Mouse (Mus musculus) limb, embryonic 15.5 days (tissue): ENCODE data around the gene Casc1. TPM values are rescaled to one million over a fixed set of nuclear protein-coding genes. Genes with fewer than 3 reads are reported as not detected.

Source experiments
- ATAC-seq: fragments of 200-750 bp; cut with Nextera tagmentation; 2 replicates; pipeline ENCODE4 v1.8.0; 2017; ENCODE audit warnings: low read depth, moderate TSS enrichment; ENCODE audit not compliant: insufficient number of reproducible peaks, low FRiP score, low TSS enrichment
- H3K27ac ChIP-seq: fragments of 300-500 bp; sonication (generic); 2 replicates; pipeline ENCODE4 v1.5.1; 2015; ENCODE audit warnings: moderate library complexity, mild to moderate bottlenecking, inconsistent platforms
- H3K27me3 ChIP-seq: fragments of 300-500 bp; sonication (generic); 2 replicates; pipeline ENCODE4 v1.6.1; 2015; ENCODE audit warnings: inconsistent platforms
- H3K36me3 ChIP-seq: fragments of 300-500 bp; sonication (generic); 2 replicates; pipeline ENCODE4 v1.6.1; 2015; ENCODE audit warnings: inconsistent platforms
- H3K4me1 ChIP-seq: fragments of 300-500 bp; sonication (generic); 2 replicates; pipeline ENCODE4 v1.6.1; 2015; ENCODE audit warnings: inconsistent platforms
- H3K4me2 ChIP-seq: fragments of 300-500 bp; sonication (generic); 2 replicates; pipeline ENCODE4 v1.6.1; 2015; ENCODE audit warnings: mild to moderate bottlenecking, inconsistent platforms
- H3K4me3 ChIP-seq: fragments of 300-500 bp; sonication (generic); 2 replicates; pipeline ENCODE4 v1.5.1; 2015; ENCODE audit warnings: mild to moderate bottlenecking, inconsistent platforms
- H3K9ac ChIP-seq: fragments of 300-500 bp; sonication (generic); 2 replicates; pipeline ENCODE4 v1.6.1; 2015; ENCODE audit warnings: inconsistent platforms
- H3K9me3 ChIP-seq: fragments of 300-500 bp; sonication (generic); 2 replicates; pipeline ENCODE4 v1.6.1; 2016; ENCODE audit warnings: inconsistent platforms
- WGBS: fragments of 180-500 bp; shearing (Covaris S2); methylation state at CpG from one replicate; pipeline ENCODE4 v1.1.7; 2015; 5-methylcytosine and 5-hydroxymethylcytosine counted together
- polyA plus RNA-seq: library from polyadenylated mRNA; unstranded; fragments of >200 nt; fragmentation: Nextera tagmentation; extraction: Ambion mirVana; gene quantifications from 2 replicates; pipeline ENCODE4 v1.2.1, GENCODE M21; 2015

The Casc1 gene
- polyA plus RNA-seq, 1 experiment from 2014 or later = 0.41 TPM

DNA sequence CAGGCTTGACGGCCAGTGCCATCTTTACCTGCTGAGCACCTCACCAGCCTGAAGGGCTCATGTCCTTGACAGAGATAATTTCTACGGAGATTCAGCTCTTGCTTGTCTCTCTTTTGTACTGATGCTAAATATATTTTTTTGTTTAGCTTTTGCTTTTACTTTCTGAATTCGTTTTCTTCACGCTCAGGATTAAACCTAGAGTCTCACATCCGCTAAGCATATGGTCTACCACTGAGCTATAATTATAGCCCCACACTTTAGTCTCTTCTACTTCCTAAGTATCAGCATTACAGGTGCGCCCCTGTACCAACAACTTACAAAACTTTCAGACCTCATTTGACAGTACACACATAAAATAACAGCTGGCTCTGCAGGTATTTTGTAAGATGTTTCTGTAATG, 24.6 kb upstream of the Casc1 start:
- Histone ChIP-seq H3K27me3 (no peaks in the 10 kb centered on the region), H3K4me1 (no peaks in the 10 kb centered on the region), H3K4me3 (no peak overlapping the region), H3K4me2 (no peak overlapping the region), H3K36me3 (peaks cover 18% of the 10 kb centered on the region), H3K27ac (no peak overlapping the region), H3K9ac (no peak overlapping the region), H3K9me3 (no peaks in the 10 kb centered on the region)
- no peak for ATAC-seq
- 87% methylated on average over 6 of the region's 6 CpGs for WGBS

DNA sequence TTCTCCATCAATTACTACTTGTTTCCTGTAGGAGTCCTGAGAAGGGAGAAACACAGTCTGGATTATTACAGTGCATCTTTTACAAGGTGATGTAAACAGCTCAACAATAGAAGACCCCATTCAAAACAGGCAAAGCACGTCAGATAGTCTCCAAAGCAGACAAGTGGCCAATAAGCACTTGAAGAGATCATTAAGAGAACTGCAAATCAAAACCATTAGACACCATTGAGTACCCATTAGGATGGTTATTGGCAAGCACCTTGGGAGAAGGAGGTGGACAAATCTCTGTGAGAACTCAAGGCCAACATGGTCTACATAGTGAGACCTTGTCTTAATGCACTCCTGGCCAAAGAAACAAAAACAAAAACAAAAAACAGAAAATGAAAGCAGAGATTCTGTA, 23.6 kb upstream of the Casc1 start:
- no peak overlapping the region for H3K27ac ChIP-seq

DNA sequence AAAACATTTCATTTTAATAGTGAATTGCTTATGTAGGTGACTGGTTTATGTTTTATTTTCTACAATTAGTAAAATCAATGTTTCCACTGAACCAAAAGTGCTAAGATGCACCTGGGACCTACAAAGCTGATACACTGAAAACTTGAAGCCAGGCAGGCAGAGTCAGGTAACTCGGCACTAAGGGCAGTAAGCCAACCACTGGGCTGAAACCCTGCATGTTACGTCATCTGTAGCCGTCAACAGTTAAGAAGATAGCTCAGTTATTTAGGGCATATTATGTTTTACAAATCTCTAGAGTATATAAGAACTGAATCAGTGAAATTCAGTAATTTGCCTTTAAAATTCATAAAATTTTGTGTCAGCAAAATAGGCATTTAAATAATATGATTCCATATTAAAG, 15.5 kb upstream of the Casc1 start:
- Histone ChIP-seq H3K27me3 (no peaks in the 10 kb centered on the region), H3K9me3 (no peaks in the 10 kb centered on the region), H3K4me1 (no peaks in the 10 kb centered on the region), H3K9ac (no peak overlapping the region), H3K4me3 (no peak overlapping the region), H3K4me2 (no peak overlapping the region), H3K36me3 (peaks cover 11% of the 10 kb centered on the region), H3K27ac (no peak overlapping the region)
- 58% methylated on average over 3 of the region's 3 CpGs for WGBS
- ATAC-seq = no peak

More for the DNA sequence above, 23.6 kb upstream of the Casc1 start:
- no peak for ATAC-seq
- H3K4me1 ChIP-seq = no peaks in the 10 kb centered on the region
- H3K4me2 ChIP-seq = no peak overlapping the region
- H3K27me3 ChIP-seq = no peaks in the 10 kb centered on the region
- H3K4me3 ChIP-seq = no peak overlapping the region
- no peak overlapping the region for H3K9ac ChIP-seq
- 74% methylated on average over 1 of the region's 1 CpGs for WGBS
- H3K9me3 ChIP-seq = no peaks in the 10 kb centered on the region
- H3K36me3 ChIP-seq = peaks cover 12% of the 10 kb centered on the region

DNA sequence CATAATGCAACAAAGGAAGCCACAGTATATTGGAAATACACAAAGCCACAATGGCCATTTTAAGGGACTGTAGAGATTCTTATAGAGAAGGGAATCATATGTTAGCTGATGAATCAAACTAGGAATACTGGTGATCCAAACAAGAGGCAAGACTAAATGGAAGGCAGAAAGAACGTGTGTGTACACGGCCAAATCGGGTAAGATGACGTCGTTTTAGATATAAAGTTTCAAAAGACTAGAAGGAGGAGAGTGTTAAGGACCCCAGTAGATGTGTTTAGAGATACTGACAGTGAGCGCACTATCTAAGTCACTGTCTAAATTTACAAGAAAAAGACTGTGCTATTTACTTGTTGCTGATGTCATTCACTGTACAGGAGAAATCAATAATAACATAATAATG, 13.4 kb upstream of the Casc1 start:
- Histone ChIP-seq H3K4me2 (no peak overlapping the region), H3K27me3 (no peaks in the 10 kb centered on the region), H3K36me3 (peaks cover 6% of the 10 kb centered on the region; the same call in 1 of the 2 replicates), H3K9ac (no peak overlapping the region), H3K27ac (no peak overlapping the region), H3K9me3 (no peaks in the 10 kb centered on the region), H3K4me1 (no peaks in the 10 kb centered on the region), H3K4me3 (no peak overlapping the region)
- WGBS = 91% methylated on average over 6 of the region's 6 CpGs
- no peak for ATAC-seq

GRCm38 (mm10) chr6:145215826-145216225, 5.0 kb upstream of the Casc1 start:
- peaks cover 7% of the 10 kb centered on the region; the same call in 1 of the 2 replicates for H3K4me1 ChIP-seq
- H3K36me3 ChIP-seq = peaks cover 15% of the 10 kb centered on the region
- no peaks in the 10 kb centered on the region for H3K9me3 ChIP-seq
- no peak overlapping the region for H3K4me3 ChIP-seq
- H3K9ac ChIP-seq = no peak overlapping the region
- no peak overlapping the region for H3K27ac ChIP-seq
- no peaks in the 10 kb centered on the region for H3K27me3 ChIP-seq
- 91% methylated on average over 3 of the region's 3 CpGs for WGBS
- no peak for ATAC-seq
- no peak overlapping the region for H3K4me2 ChIP-seq

GRCm38 (mm10) chr6:145213916-145214315, 3.1 kb upstream of the Casc1 start:
- Histone ChIP-seq H3K27me3 (no peaks in the 10 kb centered on the region), H3K9ac (no peak overlapping the region), H3K4me3 (no peak overlapping the region), H3K9me3 (no peaks in the 10 kb centered on the region), H3K36me3 (peaks cover 11% of the 10 kb centered on the region), H3K4me2 (no peak overlapping the region), H3K27ac (no peak overlapping the region), H3K4me1 (peaks cover 13% of the 10 kb centered on the region)
- no peak for ATAC-seq
- WGBS = 86% methylated on average over 2 of the region's 2 CpGs

GRCm38 (mm10) chr6:145211376-145212305, 836 bp upstream of the Casc1 start:
- H3K9me3 ChIP-seq = no peaks in the 10 kb centered on the region
- peak overlapping the region; percentile 61 for H3K9ac ChIP-seq
- H3K36me3 ChIP-seq = peaks cover 5% of the 10 kb centered on the region; the same call in 1 of the 2 replicates
- peak overlapping the region; percentile 75 for H3K4me2 ChIP-seq
- 3% methylated on average over 21 of the region's 21 CpGs for WGBS
- peak overlapping the region; percentile 94 for H3K27ac ChIP-seq
- ATAC-seq = no peak
- H3K4me1 ChIP-seq = peaks cover 13% of the 10 kb centered on the region
- peak overlapping the region; percentile 64 for H3K4me3 ChIP-seq
- H3K27me3 ChIP-seq = no peaks in the 10 kb centered on the region

- 36% methylated on average over 8 of the region's 8 CpGs for WGBS
- Histone ChIP-seq H3K4me2 (peak overlapping the region; percentile 75), H3K9me3 (no peaks in the 10 kb centered on the region), H3K27me3 (no peaks in the 10 kb centered on the region), H3K36me3 (no peaks in the 10 kb centered on the region), H3K9ac (no peak overlapping the region; the same call in 1 of the 2 replicates), H3K4me3 (peak overlapping the region; percentile 64), H3K27ac (peak overlapping the region; percentile 71), H3K4me1 (peaks cover 13% of the 10 kb centered on the region)
- no peak for ATAC-seq
Observed at GRCm38 (mm10) chr6:145210056-145210680, 637 bp downstream of the Casc1 start.

- Histone ChIP-seq H3K9me3 (no peaks in the 10 kb centered on the region), H3K27ac (no peak overlapping the region), H3K27me3 (no peaks in the 10 kb centered on the region), H3K4me1 (peaks cover 2% of the 10 kb centered on the region; the same call in 1 of the 2 replicates), H3K36me3 (no peaks in the 10 kb centered on the region), H3K4me2 (no peak overlapping the region), H3K4me3 (no peak overlapping the region), H3K9ac (no peak overlapping the region)
- ATAC-seq = no peak
- 78% methylated on average over 10 of the region's 10 CpGs for WGBS
Observed at GRCm38 (mm10) chr6:145205142-145205541, 5.7 kb downstream of the Casc1 start.

DNA sequence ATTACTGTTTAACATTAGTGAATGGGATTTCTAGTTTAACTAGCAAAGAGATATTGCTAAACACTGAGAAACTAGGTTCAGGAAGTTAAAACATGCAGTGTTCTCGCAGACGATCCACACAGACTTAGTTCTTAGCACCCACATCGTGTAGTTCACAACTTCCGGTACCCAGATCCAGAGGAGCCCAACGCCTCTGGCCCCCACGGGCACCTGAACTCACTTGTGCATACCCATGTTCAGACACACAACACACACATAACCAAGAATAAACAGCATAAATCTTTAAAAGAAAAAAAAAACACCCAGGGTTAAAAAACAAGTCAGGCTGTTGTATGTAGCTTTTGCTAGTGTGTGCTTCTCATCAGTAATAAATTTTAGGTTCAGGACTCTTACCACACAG, 6.4 kb downstream of the Casc1 start:
- no peaks in the 10 kb centered on the region for H3K27me3 ChIP-seq
- no peak for ATAC-seq
- 74% methylated on average over 6 of the region's 6 CpGs for WGBS
- no peaks in the 10 kb centered on the region for H3K36me3 ChIP-seq
- no peak overlapping the region for H3K4me3 ChIP-seq
- H3K27ac ChIP-seq = no peak overlapping the region
- H3K9ac ChIP-seq = no peak overlapping the region
- no peak overlapping the region for H3K4me2 ChIP-seq
- H3K4me1 ChIP-seq = no peaks in the 10 kb centered on the region
- no peaks in the 10 kb centered on the region for H3K9me3 ChIP-seq

DNA sequence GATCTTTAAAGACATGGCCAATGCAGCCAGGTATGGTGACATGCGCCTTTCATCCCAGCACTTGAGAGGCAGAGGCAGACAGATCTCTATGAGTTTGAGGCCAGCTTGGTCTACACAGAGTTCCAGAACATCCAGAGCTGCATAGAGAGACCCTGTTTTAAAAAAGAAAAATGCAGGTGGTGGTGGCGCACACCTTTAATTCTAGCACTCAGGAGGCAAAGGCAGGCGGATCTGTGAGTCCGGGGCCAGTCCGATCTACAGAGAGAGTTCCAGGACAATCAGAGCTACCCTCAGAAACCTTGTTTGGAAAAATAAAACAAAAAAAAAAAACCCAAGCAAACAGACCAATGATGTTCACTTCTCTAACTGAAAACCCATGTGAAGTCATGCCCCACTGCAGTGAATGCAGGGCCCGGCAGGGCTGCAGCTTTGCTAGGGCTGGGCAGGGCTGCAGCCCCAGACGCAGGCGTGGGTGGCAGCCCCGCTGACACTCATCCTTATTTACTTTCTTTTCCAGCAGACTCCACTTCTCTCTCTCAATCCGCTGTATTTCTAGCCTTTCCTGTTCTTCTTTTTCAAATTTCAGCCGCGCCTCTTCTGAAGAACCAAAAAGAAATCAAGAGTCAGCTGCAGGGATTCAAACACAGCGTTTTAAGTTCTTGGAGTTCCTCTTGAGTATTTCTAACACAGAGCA, 8.2 kb downstream of the Casc1 start:
- ATAC-seq = no peak
- 78% methylated on average over 13 of the region's 13 CpGs for WGBS
- Histone ChIP-seq H3K27ac (no peak overlapping the region), H3K4me3 (no peak overlapping the region), H3K36me3 (no peaks in the 10 kb centered on the region), H3K9ac (no peak overlapping the region), H3K4me1 (no peaks in the 10 kb centered on the region), H3K9me3 (no peaks in the 10 kb centered on the region), H3K4me2 (no peak overlapping the region), H3K27me3 (no peaks in the 10 kb centered on the region)
